Mouse (Mus musculus): ENCODE measurements around the gene Tmem50a. TPM values are rescaled to one million over a fixed set of nuclear protein-coding genes. Genes with fewer than 3 reads are reported as not detected.

Tmem50a gene
- polyA plus RNA-seq, 1 experiment from 2014 or later: 177 TPM

DNA sequence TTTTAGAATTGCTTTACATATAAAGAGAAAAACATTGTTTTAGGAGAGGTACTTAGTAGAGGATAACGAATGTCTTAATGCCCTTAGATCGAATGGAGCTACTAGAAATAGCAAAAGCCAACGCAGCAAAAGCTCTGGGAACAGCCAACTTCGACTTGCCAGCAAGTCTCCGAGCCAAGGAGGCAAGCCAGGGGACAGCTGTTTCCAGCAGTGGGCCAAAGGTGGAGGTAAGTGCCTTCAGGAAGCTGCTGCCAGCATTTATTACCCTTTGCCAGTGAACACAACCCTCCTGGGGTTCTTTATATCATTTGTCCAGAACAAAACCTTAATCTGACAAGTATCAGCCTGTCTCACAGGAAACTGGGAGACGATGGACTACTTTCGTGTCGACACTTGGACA is 10.4 kb upstream of the Tmem50a start:
- no peak for ATAC-seq (ENCODE audit: insufficient read depth, low FRiP score)

DNA sequence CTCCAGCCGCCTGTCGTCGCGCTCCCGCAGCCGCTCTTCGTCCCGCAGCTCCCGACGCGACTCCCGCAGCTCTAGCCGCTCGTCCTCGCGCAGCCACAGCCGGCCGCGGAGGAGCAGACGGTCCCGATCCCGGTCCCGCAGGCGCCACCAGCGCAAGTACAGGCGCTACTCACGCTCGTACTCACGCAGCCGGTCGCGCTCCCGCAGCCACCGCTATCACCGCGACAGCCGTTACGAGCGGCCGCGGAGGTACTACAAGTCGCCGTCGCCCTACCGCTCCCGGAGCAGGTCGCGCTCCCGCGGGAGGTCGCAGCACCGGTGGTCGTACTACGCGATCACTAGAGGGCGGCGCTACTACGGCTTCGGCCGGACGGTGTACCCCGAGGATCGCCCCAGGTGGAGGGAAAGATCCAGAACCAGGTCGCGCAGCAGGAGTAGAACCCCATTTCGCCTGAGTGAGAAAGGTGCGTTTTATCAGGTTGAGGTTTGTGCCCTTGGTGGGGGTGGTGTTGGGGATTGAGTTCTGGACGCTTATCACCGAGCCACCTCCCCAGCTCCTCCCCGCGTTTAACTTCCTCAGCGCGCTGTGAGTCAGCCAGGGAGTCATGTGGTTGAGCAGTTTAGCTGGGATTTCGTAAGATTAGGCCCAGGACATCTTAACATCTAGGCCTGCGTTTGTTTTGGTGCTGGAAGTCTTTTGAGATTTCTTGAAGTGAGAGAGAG is 9.4 kb upstream of the Tmem50a start:
- H3K4me1 ChIP-seq (ENCODE audit: control insufficient read depth, insufficient read depth, low read length): peaks cover 20% of the 10 kb centered on the region
- H3K27me3 ChIP-seq (ENCODE audit: control insufficient read depth, insufficient read depth, low read length): no peaks in the 10 kb centered on the region
- peaks cover 16% of the 10 kb centered on the region; the same call in 1 of the 2 replicates for H3K36me3 ChIP-seq (ENCODE audit: control insufficient read depth, insufficient read depth, low read length)
- peak overlapping the region; percentile 97 for H3K27ac ChIP-seq (ENCODE audit: low read length)
- H3K4me2 ChIP-seq (ENCODE audit: low read depth, low read length): peak overlapping the region; percentile 93
- H3K9me3 ChIP-seq (replicated peaks; ENCODE audit: control insufficient read depth, low read length): no peaks in the 10 kb centered on the region
- H3K9ac ChIP-seq (ENCODE audit: low read length): peak overlapping the region; percentile 99
- peak overlapping the region; percentile 100 for H3K4me3 ChIP-seq (replicated peaks; ENCODE audit: low read length)
- under 1% methylated on average over 75 of the region's 75 CpGs for WGBS
- ATAC-seq (ENCODE audit: insufficient read depth, low FRiP score): peak; percentile 66

More for the DNA sequence above, 10.4 kb upstream of the Tmem50a start:
- 48% methylated on average over 8 of the region's 8 CpGs for WGBS
- H3K4me1 ChIP-seq (ENCODE audit: control insufficient read depth, insufficient read depth, low read length): peaks cover 20% of the 10 kb centered on the region
- no peaks in the 10 kb centered on the region for H3K27me3 ChIP-seq (ENCODE audit: control insufficient read depth, insufficient read depth, low read length)
- H3K9ac ChIP-seq (ENCODE audit: low read length): peak overlapping the region; percentile 59
- H3K27ac ChIP-seq (ENCODE audit: low read length): no peak overlapping the region
- H3K4me3 ChIP-seq (replicated peaks; ENCODE audit: low read length): peak overlapping the region; percentile 42
- H3K36me3 ChIP-seq (ENCODE audit: control insufficient read depth, insufficient read depth, low read length): peaks cover 16% of the 10 kb centered on the region; the same call in 1 of the 2 replicates
- no peaks in the 10 kb centered on the region for H3K9me3 ChIP-seq (replicated peaks; ENCODE audit: control insufficient read depth, low read length)
- H3K4me2 ChIP-seq (ENCODE audit: low read depth, low read length): peak overlapping the region; percentile 93

DNA sequence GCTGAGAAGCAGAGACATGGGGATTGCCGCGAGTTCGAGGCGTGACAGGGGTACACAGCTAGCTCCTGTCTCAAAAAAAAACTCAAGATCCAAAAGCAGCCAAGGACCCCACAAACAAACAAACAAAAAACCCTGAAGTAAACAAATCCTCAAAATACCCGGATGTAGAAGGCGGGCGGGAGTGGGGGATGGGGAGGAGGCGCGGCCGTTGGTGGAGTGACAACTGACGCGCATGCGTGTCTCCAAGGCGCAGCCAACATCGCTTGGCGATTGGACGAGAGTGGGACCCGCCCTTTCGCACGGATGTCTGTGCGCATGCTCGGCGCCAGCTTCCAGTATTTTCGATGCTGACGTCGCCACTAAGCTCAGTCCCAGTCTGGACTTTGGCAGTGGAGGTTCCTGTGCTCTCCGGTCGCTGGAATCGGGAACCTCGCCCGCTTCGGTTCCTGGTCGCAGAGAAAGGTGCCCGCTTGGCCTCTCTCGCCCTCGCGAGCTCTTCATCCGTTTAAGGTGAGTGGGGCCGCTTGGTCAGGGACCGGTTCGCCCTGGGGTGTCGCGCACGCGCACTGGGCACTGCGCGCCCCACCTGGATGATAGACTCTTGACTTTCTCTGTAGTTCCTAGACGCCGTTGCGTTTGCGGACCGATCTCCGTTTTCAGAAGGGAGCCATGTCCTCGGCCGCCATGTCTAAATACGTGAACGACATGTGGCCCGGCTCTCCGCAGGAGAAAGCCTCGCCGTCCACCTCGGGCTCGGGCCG is 8.6 kb upstream of the Tmem50a start, which contains the start of gene Rsrp1:
Rsrp1 (plus strand) TSS at position 335 of the 761 bp plus-strand sequence.
- peak; percentile 95 for ATAC-seq (ENCODE audit: insufficient read depth, low FRiP score)
- H3K4me2 ChIP-seq (ENCODE audit: low read depth, low read length): peak within 1 kb of the TSS; percentile 93

DNA sequence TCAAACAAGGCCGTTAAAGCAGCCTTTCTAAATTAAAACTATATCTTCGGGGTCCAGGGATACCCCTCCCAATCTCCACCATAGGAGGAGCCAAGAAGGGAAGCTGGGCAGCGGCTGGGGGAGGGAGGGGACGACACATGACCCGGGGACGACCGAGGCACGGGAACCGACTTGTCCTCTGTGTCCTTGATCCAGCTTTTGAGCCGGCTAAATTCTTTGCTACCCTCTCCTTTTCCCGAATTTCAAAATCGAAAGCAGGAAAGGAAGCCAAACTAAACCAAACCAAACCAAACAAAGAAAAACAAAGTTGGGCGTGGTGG is 8.1 kb upstream of the Tmem50a start:
- Histone ChIP-seq H3K4me1 (ENCODE audit: control insufficient read depth, insufficient read depth, low read length) (peaks cover 20% of the 10 kb centered on the region), H3K9me3 (replicated peaks; ENCODE audit: control insufficient read depth, low read length) (no peaks in the 10 kb centered on the region), H3K9ac (ENCODE audit: low read length) (peak overlapping the region; percentile 69), H3K4me2 (ENCODE audit: low read depth, low read length) (peak overlapping the region; percentile 57), H3K27ac (ENCODE audit: low read length) (peak overlapping the region; percentile 81), H3K36me3 (ENCODE audit: control insufficient read depth, insufficient read depth, low read length) (peaks cover 16% of the 10 kb centered on the region; the same call in 1 of the 2 replicates), H3K4me3 (replicated peaks; ENCODE audit: low read length) (peak overlapping the region; percentile 100), H3K27me3 (ENCODE audit: control insufficient read depth, insufficient read depth, low read length) (no peaks in the 10 kb centered on the region)
- WGBS: under 1% methylated on average over 13 of the region's 13 CpGs
- ATAC-seq (ENCODE audit: insufficient read depth, low FRiP score): no peak; the same call in 1 of the 2 replicates

More for the DNA sequence above, 8.6 kb upstream of the Tmem50a start, which contains the start of gene Rsrp1:
- peaks cover 16% of the 10 kb centered on the region; the same call in 1 of the 2 replicates for H3K36me3 ChIP-seq (ENCODE audit: control insufficient read depth, insufficient read depth, low read length)
- H3K9ac ChIP-seq (ENCODE audit: low read length): peak within 1 kb of the TSS; percentile 99
- peak within 1 kb of the TSS; percentile 97 for H3K27ac ChIP-seq (ENCODE audit: low read length)
- H3K27me3 ChIP-seq (ENCODE audit: control insufficient read depth, insufficient read depth, low read length): no peaks in the 10 kb centered on the region
- H3K4me3 ChIP-seq (replicated peaks; ENCODE audit: low read length): peak within 1 kb of the TSS; percentile 100
- peaks cover 20% of the 10 kb centered on the region for H3K4me1 ChIP-seq (ENCODE audit: control insufficient read depth, insufficient read depth, low read length)
- H3K9me3 ChIP-seq (replicated peaks; ENCODE audit: control insufficient read depth, low read length): no peaks in the 10 kb centered on the region
- under 1% methylated on average over 64 of the region's 64 CpGs for WGBS

DNA sequence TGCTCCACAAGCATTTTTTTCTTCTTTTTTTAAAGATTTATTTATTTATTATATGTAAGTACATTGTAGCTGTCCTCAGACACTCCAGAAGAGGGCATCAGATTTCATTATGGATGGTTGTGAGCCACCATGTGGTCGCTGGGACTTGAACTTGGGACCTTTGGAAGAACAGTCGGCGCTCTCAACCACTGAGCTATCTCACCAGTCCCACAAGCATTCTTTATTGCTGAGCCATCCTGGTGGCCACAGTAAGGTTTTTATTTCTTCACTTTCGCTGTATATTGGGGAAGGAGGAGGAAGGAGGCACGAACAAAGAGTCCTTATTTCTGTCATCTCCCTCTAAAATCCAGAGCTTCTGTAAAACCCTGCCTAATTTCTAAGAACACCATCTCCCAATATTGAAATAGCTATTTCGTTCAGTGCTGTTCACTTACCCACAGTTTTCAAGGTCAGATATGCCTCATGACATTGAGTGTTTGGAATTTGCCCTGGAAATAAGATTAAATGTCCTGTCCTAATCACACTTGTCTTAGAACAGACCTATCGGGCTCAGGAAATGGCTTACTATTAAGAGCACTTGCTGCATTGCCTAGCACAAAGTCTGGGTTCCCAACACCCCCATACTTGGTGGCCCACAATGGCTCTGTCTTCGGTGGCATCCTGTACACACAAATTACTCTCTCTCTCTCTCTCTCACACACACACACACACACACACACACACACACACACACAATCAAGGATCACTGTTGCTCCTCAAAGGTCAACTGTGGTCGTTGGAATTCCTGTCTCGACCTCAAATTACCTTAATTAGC is 7.5 kb upstream of the Tmem50a start:
- Histone ChIP-seq H3K4me1 (ENCODE audit: control insufficient read depth, insufficient read depth, low read length) (peaks cover 20% of the 10 kb centered on the region), H3K9ac (ENCODE audit: low read length) (peak overlapping the region; percentile 69), H3K4me3 (replicated peaks; ENCODE audit: low read length) (peak overlapping the region; percentile 100), H3K27ac (ENCODE audit: low read length) (peak overlapping the region; percentile 81), H3K4me2 (ENCODE audit: low read depth, low read length) (peak overlapping the region; percentile 57), H3K9me3 (replicated peaks; ENCODE audit: control insufficient read depth, low read length) (no peaks in the 10 kb centered on the region), H3K36me3 (ENCODE audit: control insufficient read depth, insufficient read depth, low read length) (peaks cover 14% of the 10 kb centered on the region; the same call in 1 of the 2 replicates), H3K27me3 (ENCODE audit: control insufficient read depth, insufficient read depth, low read length) (no peaks in the 10 kb centered on the region)
- WGBS: 63% methylated on average over 10 of the region's 10 CpGs
- no peak for ATAC-seq (ENCODE audit: insufficient read depth, low FRiP score)

DNA sequence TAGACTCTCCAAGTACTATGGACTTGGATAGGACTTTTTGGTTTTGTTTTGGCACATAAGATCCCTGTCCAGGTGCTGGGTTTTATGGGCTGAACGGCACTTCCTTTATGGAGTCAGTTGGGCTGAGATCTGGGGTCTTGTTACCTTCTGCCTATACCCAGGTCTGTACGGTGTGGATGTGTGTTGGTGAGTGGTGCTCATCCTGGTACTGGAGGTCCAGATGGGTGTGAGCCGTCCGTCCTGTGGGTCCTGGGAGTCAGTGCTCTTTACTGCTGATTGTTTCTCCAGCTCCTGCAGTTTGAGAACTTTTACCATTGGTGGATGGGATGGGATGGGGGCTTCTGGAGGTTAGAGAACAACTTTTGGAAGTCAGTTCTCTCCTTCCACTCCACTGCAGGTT is 6.9 kb upstream of the Tmem50a start:
- Histone ChIP-seq H3K4me1 (ENCODE audit: control insufficient read depth, insufficient read depth, low read length) (peaks cover 20% of the 10 kb centered on the region), H3K27me3 (ENCODE audit: control insufficient read depth, insufficient read depth, low read length) (no peaks in the 10 kb centered on the region), H3K9me3 (replicated peaks; ENCODE audit: control insufficient read depth, low read length) (no peaks in the 10 kb centered on the region), H3K4me2 (ENCODE audit: low read depth, low read length) (no peak overlapping the region), H3K36me3 (ENCODE audit: control insufficient read depth, insufficient read depth, low read length) (peaks cover 9% of the 10 kb centered on the region; the same call in 1 of the 2 replicates), H3K4me3 (replicated peaks; ENCODE audit: low read length) (no peak overlapping the region), H3K27ac (ENCODE audit: low read length) (no peak overlapping the region), H3K9ac (ENCODE audit: low read length) (no peak overlapping the region)
- no peak for ATAC-seq (ENCODE audit: insufficient read depth, low FRiP score)
- 95% methylated on average over 4 of the region's 4 CpGs for WGBS

DNA sequence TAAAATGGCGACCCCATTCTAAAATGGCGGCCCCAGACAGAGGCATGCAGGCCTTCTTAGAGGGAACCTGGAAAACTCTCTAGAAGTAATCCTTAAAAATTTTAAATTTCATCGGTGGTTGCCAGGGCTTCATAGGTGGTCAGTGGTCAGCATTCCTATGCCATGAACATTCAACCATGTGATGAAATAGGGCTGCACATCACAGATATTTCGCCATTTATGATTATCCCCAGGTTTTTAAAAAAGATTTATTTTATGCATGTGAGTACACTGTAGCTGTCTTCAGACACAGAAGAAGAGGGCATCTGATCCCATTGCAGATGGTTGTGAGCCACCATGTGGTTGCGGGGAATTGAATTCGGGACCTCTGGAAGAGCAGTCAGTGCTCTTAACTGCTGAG is 5.8 kb upstream of the Tmem50a start:
- H3K27me3 ChIP-seq (ENCODE audit: control insufficient read depth, insufficient read depth, low read length): no peaks in the 10 kb centered on the region
- H3K36me3 ChIP-seq (ENCODE audit: control insufficient read depth, insufficient read depth, low read length): peaks cover 6% of the 10 kb centered on the region; the same call in 1 of the 2 replicates
- no peak overlapping the region for H3K4me3 ChIP-seq (replicated peaks; ENCODE audit: low read length)
- H3K9ac ChIP-seq (ENCODE audit: low read length): no peak overlapping the region
- H3K4me1 ChIP-seq (ENCODE audit: control insufficient read depth, insufficient read depth, low read length): peaks cover 12% of the 10 kb centered on the region
- H3K9me3 ChIP-seq (replicated peaks; ENCODE audit: control insufficient read depth, low read length): no peaks in the 10 kb centered on the region
- ATAC-seq (ENCODE audit: insufficient read depth, low FRiP score): no peak
- WGBS: 95% methylated on average over 6 of the region's 6 CpGs
- H3K27ac ChIP-seq (ENCODE audit: low read length): no peak overlapping the region
- H3K4me2 ChIP-seq (ENCODE audit: low read depth, low read length): no peak overlapping the region

DNA sequence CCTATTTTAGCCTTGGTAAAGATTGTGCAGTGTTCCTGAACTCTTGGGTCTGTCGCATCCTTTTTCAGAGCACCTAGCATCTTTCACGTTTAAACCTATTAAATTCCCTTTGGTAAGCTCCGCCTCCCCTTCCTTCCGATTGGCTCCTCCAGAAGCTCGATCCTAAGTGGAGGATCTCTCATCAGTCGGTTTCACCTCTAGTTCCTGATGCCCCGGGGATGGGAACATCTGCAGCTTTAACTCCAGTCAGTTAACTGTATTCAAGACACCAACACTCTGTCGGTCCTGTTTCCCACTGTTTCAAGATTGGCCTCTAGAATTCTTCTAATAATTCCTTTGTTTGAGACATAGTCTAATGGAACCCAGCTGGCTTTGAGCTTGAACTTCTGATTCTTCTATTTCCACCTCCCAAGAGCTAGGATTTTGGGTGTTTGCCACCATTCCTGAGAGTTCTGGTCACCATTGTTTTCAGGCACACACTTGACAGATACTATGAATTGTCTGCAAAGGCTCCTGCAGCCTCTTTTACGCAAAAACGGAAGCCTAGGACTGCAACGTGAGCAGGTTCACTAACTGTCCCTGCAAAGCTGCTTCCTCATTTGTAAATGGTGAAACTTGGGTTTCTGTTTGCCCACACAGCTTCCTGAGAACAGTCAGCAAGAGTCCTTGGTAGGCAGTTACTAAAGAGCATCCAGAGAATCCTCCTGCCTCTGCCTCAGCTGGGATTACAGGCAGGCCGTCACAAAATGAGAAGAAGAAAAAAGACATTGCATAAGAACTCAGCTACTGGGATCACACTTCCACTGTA is 5.1 kb upstream of the Tmem50a start:
- 41% methylated on average over 12 of the region's 12 CpGs for WGBS

More for the DNA sequence above, 5.1 kb upstream of the Tmem50a start:
- Histone ChIP-seq H3K9me3 (replicated peaks; ENCODE audit: control insufficient read depth, low read length) (no peaks in the 10 kb centered on the region), H3K9ac (ENCODE audit: low read length) (no peak overlapping the region), H3K4me3 (replicated peaks; ENCODE audit: low read length) (no peak overlapping the region), H3K4me1 (ENCODE audit: control insufficient read depth, insufficient read depth, low read length) (peaks cover 10% of the 10 kb centered on the region), H3K27ac (ENCODE audit: low read length) (no peak overlapping the region), H3K4me2 (ENCODE audit: low read depth, low read length) (no peak overlapping the region), H3K27me3 (ENCODE audit: control insufficient read depth, insufficient read depth, low read length) (no peaks in the 10 kb centered on the region), H3K36me3 (ENCODE audit: control insufficient read depth, insufficient read depth, low read length) (no peaks in the 10 kb centered on the region)
- no peak for ATAC-seq (ENCODE audit: insufficient read depth, low FRiP score)

All from stomach, embryonic 16.5 days (tissue).